Mouse (Mus musculus): ENCODE measurements around the gene Rsph9. TPM values are rescaled to one million over a fixed set of nuclear protein-coding genes. Genes with fewer than 3 reads are reported as not detected.
A peak's percentile ranks its signal among the peaks of the same experiment; 100 is the strongest.

Rsph9 gene
- total RNA-seq, 2 experiments from 2014 or later: 8.5 to 12.2 TPM

DNA sequence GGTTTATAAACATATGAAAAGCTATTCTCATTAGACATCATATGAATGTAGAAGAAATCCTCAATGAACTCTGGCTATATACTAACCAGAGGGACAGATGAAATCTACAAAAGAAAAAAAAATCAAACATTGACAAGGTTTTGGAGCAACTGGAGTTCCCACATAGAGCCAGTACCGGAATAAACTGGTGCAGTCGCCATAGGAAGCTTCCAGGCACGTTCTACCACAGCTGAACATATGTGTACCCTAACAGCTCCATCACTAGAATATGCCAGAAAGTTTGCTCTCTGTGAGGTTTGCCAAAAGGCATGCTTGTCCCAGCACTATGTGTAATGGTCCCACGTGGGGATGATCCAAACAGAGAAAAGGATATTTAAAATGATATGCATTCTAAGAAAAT, 35.7 kb downstream of the Rsph9 start:
- no peak for DNase-seq (ENCODE audit: low spot score in 2 of 2)

DNA sequence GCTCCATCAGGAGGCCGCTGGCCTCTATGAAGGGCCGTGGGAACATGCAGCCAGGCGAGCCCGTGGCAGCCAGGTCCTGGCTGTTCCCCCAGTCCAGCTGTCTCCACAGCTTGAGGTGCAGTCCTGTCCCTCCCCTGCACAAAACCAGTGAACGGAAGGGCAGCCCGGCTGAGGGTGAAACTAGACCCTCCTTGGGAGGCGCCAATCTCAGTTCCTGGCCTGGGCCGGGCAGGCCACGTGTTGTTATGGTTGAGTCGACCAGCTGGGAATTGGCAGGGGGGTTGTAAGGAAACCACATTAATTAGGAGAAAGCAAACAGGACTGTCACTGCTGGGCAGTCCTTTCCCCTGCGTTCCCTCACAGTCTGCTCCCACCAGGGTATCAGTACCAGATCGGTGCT, 39.5 kb downstream of the Rsph9 start:
- no peak for DNase-seq (ENCODE audit: low spot score in 2 of 2)

- DNase-seq (ENCODE audit: low spot score in 2 of 2): no peak
Observed at GRCm38 (mm10) chr17:46102608-46103159, 41.3 kb downstream of the Rsph9 start.

GRCm38 (mm10) chr17:46101906-46102305, 42.1 kb downstream of the Rsph9 start:
- DNase-seq (ENCODE audit: low spot score in 2 of 2): no peak

DNA sequence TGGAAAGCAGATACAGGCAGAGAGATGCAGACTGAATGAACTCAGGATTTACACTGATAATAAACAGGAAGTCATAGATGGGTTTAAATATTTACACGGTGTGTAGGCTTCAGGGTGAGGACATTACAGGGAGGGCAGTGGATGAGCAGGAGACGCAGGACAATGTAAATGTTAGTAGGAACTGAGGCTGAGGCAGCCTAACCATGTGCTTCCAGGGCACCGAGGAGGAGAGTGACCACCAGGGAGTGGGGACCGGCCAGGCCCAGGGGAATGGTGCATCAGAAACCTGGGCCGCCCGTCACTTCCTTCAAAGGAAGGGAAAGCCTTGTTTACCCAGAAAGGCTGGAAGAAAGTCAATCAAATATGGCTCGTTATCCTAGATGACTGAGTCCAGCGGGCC, 45.5 kb downstream of the Rsph9 start:
- no peak for DNase-seq (ENCODE audit: low spot score in 2 of 2)

DNA sequence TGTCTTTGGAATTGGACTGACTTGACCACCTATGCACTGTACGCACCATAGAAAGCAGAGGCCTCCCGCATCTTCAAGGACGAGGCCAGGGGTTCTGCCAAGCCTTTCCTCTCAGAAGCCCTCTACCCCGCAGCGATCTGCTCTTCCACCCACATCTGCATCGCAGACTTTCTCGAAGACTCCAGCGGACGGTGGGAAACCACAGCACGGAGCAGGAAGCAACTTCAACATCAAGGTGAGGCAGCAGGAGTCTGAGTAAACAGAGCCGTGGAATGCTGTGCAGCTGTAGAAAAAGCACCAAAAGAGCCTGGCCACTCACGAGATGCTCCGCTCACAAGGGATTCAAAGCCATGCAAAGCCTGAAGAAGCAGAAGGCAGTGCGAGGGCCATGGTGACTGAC, 52.1 kb downstream of the Rsph9 start:
- DNase-seq (ENCODE audit: low spot score in 2 of 2): no peak

- no peak for DNase-seq (ENCODE audit: low spot score in 2 of 2)
Observed at GRCm38 (mm10) chr17:46091351-46091750, 52.7 kb downstream of the Rsph9 start.

- no peak for DNase-seq (ENCODE audit: low spot score in 2 of 2)
Observed at GRCm38 (mm10) chr17:46086341-46086870, 57.6 kb downstream of the Rsph9 start.

DNA sequence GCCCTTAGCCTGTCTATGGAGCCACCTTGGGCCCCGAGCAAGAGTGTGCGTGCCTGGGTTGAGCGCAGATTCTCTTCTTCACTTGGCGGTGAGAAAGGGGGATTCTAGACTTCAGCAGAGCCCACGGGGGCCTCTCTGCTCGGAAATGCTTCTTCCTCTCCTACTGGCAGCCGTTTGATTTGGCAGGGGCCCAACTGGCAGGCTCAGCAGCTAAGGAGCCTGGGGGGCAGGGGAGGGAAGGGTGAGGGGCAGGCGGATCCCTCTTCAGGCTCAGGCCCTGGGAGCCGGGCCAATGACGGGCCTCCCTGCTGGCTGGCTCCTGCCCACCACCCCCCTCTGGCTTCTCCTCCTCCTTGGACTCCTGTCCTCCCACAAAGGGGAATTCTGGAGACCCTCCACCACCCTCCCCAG, 59.9 kb downstream of the Rsph9 start:
- peak in 1 of 2 experiments; percentile 52 for DNase-seq (ENCODE audit: low spot score in 2 of 2)

- DNase-seq (ENCODE audit: low spot score in 2 of 2): no peak
Observed at GRCm38 (mm10) chr17:46083381-46083780, 60.6 kb downstream of the Rsph9 start.

- peak in 1 of 2 experiments; percentile 37 for DNase-seq (ENCODE audit: low spot score in 2 of 2)
Observed at GRCm38 (mm10) chr17:46081657-46082056, 62.4 kb downstream of the Rsph9 start.

- DNase-seq (ENCODE audit: low spot score in 2 of 2): no peak
Observed at GRCm38 (mm10) chr17:46081042-46081441, 63.0 kb downstream of the Rsph9 start.

DNA sequence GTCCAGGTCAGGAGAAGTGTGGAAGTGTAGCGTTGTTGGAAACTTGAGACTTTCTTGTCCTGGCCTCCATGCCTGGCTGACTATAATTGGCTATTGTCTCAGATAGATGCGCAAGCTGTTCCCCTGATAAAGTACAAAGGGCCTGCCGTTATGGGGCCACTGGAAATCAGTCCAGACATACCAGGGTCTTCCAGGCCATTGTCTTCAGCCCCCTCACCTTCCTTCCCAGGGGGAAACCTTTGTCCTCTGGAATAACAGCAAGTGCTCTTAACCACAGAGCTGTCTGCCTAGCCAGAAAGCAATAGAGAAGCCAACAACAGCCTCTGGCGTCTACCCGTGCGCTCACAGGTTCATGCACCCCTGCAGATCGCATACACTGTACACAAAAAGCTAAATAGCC, 63.6 kb downstream of the Rsph9 start:
- DNase-seq (ENCODE audit: low spot score in 2 of 2): no peak

DNA sequence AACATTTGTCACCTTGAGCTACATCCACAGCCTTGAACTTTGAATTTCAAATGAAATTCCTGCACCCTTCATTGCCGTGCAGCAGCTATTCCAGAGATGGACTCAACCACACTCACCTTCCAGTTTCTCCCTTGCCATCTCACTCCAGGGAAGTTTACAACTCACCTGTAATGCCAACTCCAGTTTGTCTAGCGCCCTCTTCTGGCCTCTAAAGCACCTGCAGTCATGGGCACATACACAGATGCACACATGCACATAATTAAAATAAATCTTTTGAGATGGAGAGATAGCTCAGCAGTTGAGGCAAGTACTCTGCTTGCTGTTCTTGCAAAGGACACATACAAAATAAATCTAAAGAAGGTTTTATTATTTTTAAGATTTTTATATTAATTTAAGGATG, 65.0 kb downstream of the Rsph9 start:
- DNase-seq (ENCODE audit: low spot score in 2 of 2): no peak

- no peak for DNase-seq (ENCODE audit: low spot score in 2 of 2)
Observed at GRCm38 (mm10) chr17:46077921-46078534, 66.0 kb downstream of the Rsph9 start.

DNA sequence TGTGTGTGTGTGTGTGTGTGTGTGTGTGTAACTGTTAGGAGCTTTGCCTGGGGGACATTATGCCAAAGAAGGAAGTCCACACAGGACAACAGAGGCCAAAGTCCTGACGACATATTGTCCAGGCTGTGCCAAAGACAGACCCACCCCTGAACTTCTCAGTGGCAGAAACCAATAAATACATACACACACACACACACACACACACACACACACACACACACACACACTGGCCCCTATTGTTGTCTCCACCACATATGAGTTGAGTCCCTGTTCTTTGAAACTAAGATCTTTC, 67.8 kb downstream of the Rsph9 start:
- no peak for DNase-seq (ENCODE audit: low spot score in 2 of 2)

- no peak for DNase-seq (ENCODE audit: low spot score in 2 of 2)
Observed at GRCm38 (mm10) chr17:46075551-46076259, 68.3 kb downstream of the Rsph9 start.

GRCm38 (mm10) chr17:46075116-46075485, 68.9 kb downstream of the Rsph9 start:
- peak in 1 of 2 experiments; percentile 35 for DNase-seq (ENCODE audit: low spot score in 2 of 2)

GRCm38 (mm10) chr17:46074398-46075115, 69.5 kb downstream of the Rsph9 start:
- DNase-seq (ENCODE audit: low spot score in 2 of 2): no peak

DNA sequence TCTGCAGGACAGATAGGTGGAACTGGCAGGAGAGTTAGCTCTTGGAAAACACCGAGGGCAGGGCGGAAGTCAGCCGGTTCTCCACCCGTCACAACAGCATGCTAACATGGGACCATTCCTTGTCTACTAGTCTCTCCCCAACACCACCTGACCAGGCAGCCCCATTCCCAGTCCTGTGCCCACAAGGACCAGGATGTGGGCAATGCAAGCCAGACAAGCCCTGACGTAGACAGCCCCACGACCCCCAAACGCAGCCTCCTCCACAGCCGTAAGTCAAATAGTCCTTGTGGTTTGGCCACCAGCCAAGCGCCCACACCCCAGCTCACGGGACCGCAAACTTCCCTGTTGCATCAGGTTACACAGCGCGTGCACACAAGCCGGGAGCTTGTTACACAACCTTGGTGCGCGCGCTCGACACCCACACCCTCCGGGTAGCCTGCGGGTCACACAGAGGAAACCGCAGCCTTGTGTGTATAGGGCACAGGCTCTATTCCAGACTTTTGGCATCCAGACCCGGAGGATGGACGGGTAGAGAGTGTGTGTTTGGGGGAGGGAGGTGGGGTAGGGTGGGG, 70.2 kb downstream of the Rsph9 start:
- peak; percentile 63 to 71 for DNase-seq (ENCODE audit: low spot score in 2 of 2)
